Mouse (Mus musculus) adrenal gland, postnatal 14 days (tissue): ENCODE measurements around the gene Rps21. TPM values are rescaled to one million over a fixed set of nuclear protein-coding genes. Genes with fewer than 3 reads are reported as not detected.
A peak's percentile ranks its signal among the peaks of the same experiment; 100 is the strongest.

ENCODE experiments used
- DNase-seq: peaks from one replicate; pipeline ENCODE4 v3.0.0; 2021; ENCODE audit warnings: mixed read lengths
- total RNA-seq: library from RNA; stranded (reverse); gene quantifications from 2 replicates; pipeline ENCODE4 v1.2.3, GENCODE M21; 2021

The Rps21 gene
- total RNA-seq, 1 experiment from 2014 or later: 787 TPM

GRCm38 (mm10) chr2:180228592-180228991, 28.6 kb upstream of the Rps21 start:
- DNase-seq: peak; percentile 93

- DNase-seq: no peak
Measured at GRCm38 (mm10) chr2:180229129-180229528, 28.0 kb upstream of the Rps21 start.

GRCm38 (mm10) chr2:180230482-180230881, 26.7 kb upstream of the Rps21 start:
- DNase-seq: no peak

GRCm38 (mm10) chr2:180233101-180233904, 23.9 kb upstream of the Rps21 start:
- peak; percentile 24 for DNase-seq

- DNase-seq: no peak
Measured at GRCm38 (mm10) chr2:180234353-180234752, 22.8 kb upstream of the Rps21 start.

GRCm38 (mm10) chr2:180234980-180235379, 22.2 kb upstream of the Rps21 start:
- no peak for DNase-seq

- no peak for DNase-seq
Measured at GRCm38 (mm10) chr2:180235788-180236187, 21.4 kb upstream of the Rps21 start.

- DNase-seq: no peak
Measured at GRCm38 (mm10) chr2:180236500-180236899, 20.7 kb upstream of the Rps21 start.

- no peak for DNase-seq
Measured at GRCm38 (mm10) chr2:180236930-180237329, 20.2 kb upstream of the Rps21 start.

GRCm38 (mm10) chr2:180237601-180238345, 19.4 kb upstream of the Rps21 start:
- no peak for DNase-seq

- no peak for DNase-seq
Measured at GRCm38 (mm10) chr2:180238591-180238990, 18.6 kb upstream of the Rps21 start.

- no peak for DNase-seq
Measured at GRCm38 (mm10) chr2:180243108-180243507, 14.1 kb upstream of the Rps21 start.

GRCm38 (mm10) chr2:180247916-180248315, 9.3 kb upstream of the Rps21 start:
- DNase-seq: no peak

- no peak for DNase-seq
Measured at GRCm38 (mm10) chr2:180248947-180249660, 8.1 kb upstream of the Rps21 start.

- DNase-seq: peak; percentile 90
Measured at GRCm38 (mm10) chr2:180250930-180251611, 6.1 kb upstream of the Rps21 start.

- no peak for DNase-seq
Measured at GRCm38 (mm10) chr2:180251838-180252237, 5.3 kb upstream of the Rps21 start.

GRCm38 (mm10) chr2:180254436-180255209, 2.6 kb upstream of the Rps21 start:
- no peak for DNase-seq

GRCm38 (mm10) chr2:180255701-180256100, 1.5 kb upstream of the Rps21 start:
- DNase-seq: no peak

- no peak for DNase-seq
Measured at GRCm38 (mm10) chr2:180256296-180257000, 729 bp upstream of the Rps21 start.

- no peak for DNase-seq
Measured at GRCm38 (mm10) chr2:180257963-180258865, 1.0 kb downstream of the Rps21 start.
